Mouse (Mus musculus): ENCODE data around the gene Qpctl. TPM values are rescaled to one million over a fixed set of nuclear protein-coding genes. Genes with fewer than 3 reads are reported as not detected.
A peak's percentile ranks its signal among the peaks of the same experiment; 100 is the strongest.
"Not testable (repeated sequence)": the region's sequence is repeated elsewhere in the genome, so short reads cannot be mapped to it uniquely, and the experiment has no call there.

Gene Qpctl
- polyA plus RNA-seq, 1 experiment from 2014 or later: 19.4 TPM

GRCm38 (mm10) chr7:19162928-19163327 is 13.8 kb upstream of the Qpctl start:
- peaks cover 11% of the 10 kb centered on the region; the same call in 1 of the 2 replicates for H3K27me3 ChIP-seq

GRCm38 (mm10) chr7:19160115-19160514 is 11.0 kb upstream of the Qpctl start:
- Histone ChIP-seq H3K4me1 (peaks cover 48% of the 10 kb centered on the region), H3K9me3 (no peaks in the 10 kb centered on the region), H3K9ac (replicated peaks) (0 out of 2 replicates have a peak overlapping the region, but pooled peaks have one; percentile 16), H3K4me3 (peak overlapping the region; percentile 36), H3K27ac (replicated peaks) (no peak overlapping the region), H3K4me2 (replicated peaks) (peak overlapping the region; percentile 58), H3K36me3 (no peaks in the 10 kb centered on the region), H3K27me3 (peaks cover 9% of the 10 kb centered on the region; the same call in 1 of the 2 replicates)
- no peak for ATAC-seq (replicated peaks)
- WGBS: 2% methylated on average over 20 of the region's 20 CpGs

More at GRCm38 (mm10) chr7:19162928-19163327, 13.8 kb upstream of the Qpctl start:
- H3K9ac ChIP-seq (replicated peaks): no peak overlapping the region
- H3K27ac ChIP-seq (replicated peaks): no peak overlapping the region
- no peak overlapping the region for H3K4me2 ChIP-seq (replicated peaks)
- peaks cover 51% of the 10 kb centered on the region for H3K4me1 ChIP-seq
- no peak for ATAC-seq (replicated peaks)
- WGBS: 92% methylated on average over 7 of the region's 7 CpGs
- no peaks in the 10 kb centered on the region for H3K36me3 ChIP-seq
- H3K4me3 ChIP-seq: no peak overlapping the region
- H3K9me3 ChIP-seq: no peaks in the 10 kb centered on the region

DNA sequence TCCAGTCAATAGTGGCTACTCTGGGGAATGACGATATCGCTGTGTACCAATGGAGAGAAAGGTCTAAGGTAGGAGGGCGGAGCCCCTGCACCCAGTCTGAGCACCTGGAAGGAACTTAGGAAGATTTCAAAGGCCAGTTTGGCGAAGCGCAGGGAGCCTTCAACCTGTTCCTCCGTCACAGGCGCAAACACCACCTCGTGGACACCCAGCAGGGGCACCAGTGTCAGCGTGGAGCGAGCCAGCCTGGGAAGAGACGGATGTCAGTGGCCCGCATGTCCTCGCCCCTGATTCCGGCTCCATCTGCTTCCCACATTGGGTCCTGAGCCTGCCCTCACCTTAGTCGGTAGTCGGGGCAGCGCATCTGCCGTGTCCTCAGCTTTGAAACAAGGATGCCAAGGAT is 10.3 kb upstream of the Qpctl start:
- H3K4me3 ChIP-seq: peak overlapping the region; percentile 36; the same call in 1 of the 2 replicates
- H3K27ac ChIP-seq (replicated peaks): 0 out of 2 replicates have a peak overlapping the region, but pooled peaks have one; percentile 90
- ATAC-seq (replicated peaks): no peak
- peak overlapping the region; percentile 58 for H3K4me2 ChIP-seq (replicated peaks)
- peak overlapping the region; percentile 27; the same call in 1 of the 2 replicates for H3K9ac ChIP-seq (replicated peaks)
- H3K36me3 ChIP-seq: no peaks in the 10 kb centered on the region
- no peaks in the 10 kb centered on the region for H3K9me3 ChIP-seq
- peaks cover 41% of the 10 kb centered on the region for H3K4me1 ChIP-seq
- WGBS: 14% methylated on average over 18 of the region's 18 CpGs
- H3K27me3 ChIP-seq: peaks cover 5% of the 10 kb centered on the region; the same call in 1 of the 2 replicates

GRCm38 (mm10) chr7:19158601-19159000 is 9.5 kb upstream of the Qpctl start:
- H3K36me3 ChIP-seq: peaks cover 6% of the 10 kb centered on the region
- peak overlapping the region; percentile 90 for H3K27ac ChIP-seq (replicated peaks)
- peaks cover 5% of the 10 kb centered on the region; the same call in 1 of the 2 replicates for H3K27me3 ChIP-seq
- WGBS: 58% methylated on average over 11 of the region's 11 CpGs
- ATAC-seq (replicated peaks): 0 out of 2 replicates have a peak, but pooled peaks have one; percentile 17
- H3K9me3 ChIP-seq: no peaks in the 10 kb centered on the region
- no peak overlapping the region for H3K4me3 ChIP-seq
- no peak overlapping the region for H3K9ac ChIP-seq (replicated peaks)
- no peak overlapping the region for H3K4me2 ChIP-seq (replicated peaks)
- H3K4me1 ChIP-seq: peaks cover 33% of the 10 kb centered on the region

- Histone ChIP-seq H3K4me2 (replicated peaks) (peak overlapping the region; percentile 44), H3K4me3 (peak overlapping the region; percentile 24), H3K36me3 (peaks cover 16% of the 10 kb centered on the region), H3K9me3 (no peaks in the 10 kb centered on the region), H3K27ac (replicated peaks) (peak overlapping the region; percentile 90), H3K9ac (replicated peaks) (peak overlapping the region; percentile 46), H3K27me3 (peaks cover 5% of the 10 kb centered on the region; the same call in 1 of the 2 replicates), H3K4me1 (peaks cover 33% of the 10 kb centered on the region)
- 3% methylated on average over 30 of the region's 30 CpGs for whole genome bisulfite sequencing
- ATAC-seq (replicated peaks): peak; percentile 80
These were observed 8.2 kb upstream of the Qpctl start for GRCm38 (mm10) chr7:19157160-19157800.

GRCm38 (mm10) chr7:19155825-19156475 is 6.9 kb upstream of the Qpctl start:
- Histone ChIP-seq H3K9ac (replicated peaks) (no peak overlapping the region), H3K27ac (replicated peaks) (no peak overlapping the region), H3K36me3 (peaks cover 22% of the 10 kb centered on the region), H3K4me1 (peaks cover 36% of the 10 kb centered on the region), H3K4me2 (replicated peaks) (no peak overlapping the region), H3K9me3 (no peaks in the 10 kb centered on the region), H3K27me3 (peaks cover 5% of the 10 kb centered on the region; the same call in 1 of the 2 replicates), H3K4me3 (no peak overlapping the region)
- 50% methylated on average over 13 of the region's 13 CpGs for WGBS
- no peak for ATAC-seq (replicated peaks)

GRCm38 (mm10) chr7:19154796-19155195 is 5.7 kb upstream of the Qpctl start:
- Histone ChIP-seq H3K27ac (replicated peaks) (no peak overlapping the region), H3K4me1 (peaks cover 38% of the 10 kb centered on the region), H3K9ac (replicated peaks) (no peak overlapping the region), H3K36me3 (peaks cover 22% of the 10 kb centered on the region), H3K4me3 (no peak overlapping the region), H3K4me2 (replicated peaks) (no peak overlapping the region), H3K27me3 (peaks cover 5% of the 10 kb centered on the region; the same call in 1 of the 2 replicates), H3K9me3 (no peaks in the 10 kb centered on the region)
- WGBS: 65% methylated on average over 8 of the region's 8 CpGs
- no peak for ATAC-seq (replicated peaks)

DNA sequence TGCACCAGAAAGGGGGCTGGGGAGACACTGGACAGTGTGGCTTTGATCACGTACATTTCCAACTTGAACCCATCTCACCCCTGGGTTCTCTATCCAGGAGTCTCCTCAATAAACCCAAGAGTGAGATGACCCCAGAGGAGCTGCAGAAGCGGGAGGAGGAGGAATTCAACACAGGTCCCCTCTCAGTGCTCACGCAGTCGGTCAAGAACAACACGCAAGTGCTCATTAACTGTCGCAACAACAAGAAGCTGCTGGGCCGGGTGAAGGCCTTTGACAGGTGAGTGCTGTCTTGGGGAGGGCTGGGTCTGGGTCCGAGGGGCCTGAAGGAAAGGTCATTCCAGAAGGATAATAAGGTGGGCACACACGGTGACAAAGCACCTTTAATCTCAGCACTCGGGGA is 2.0 kb upstream of the Qpctl start:
- 90% methylated on average over 10 of the region's 10 CpGs for WGBS
- Histone ChIP-seq H3K4me2 (replicated peaks) (0 out of 2 replicates have a peak overlapping the region, but pooled peaks have one; percentile 88), H3K36me3 (peaks cover 22% of the 10 kb centered on the region), H3K4me1 (peaks cover 22% of the 10 kb centered on the region), H3K4me3 (0 out of 2 replicates have a peak overlapping the region, but pooled peaks have one; percentile 64)
- not testable (repeated sequence) for H3K9me3 ChIP-seq; H3K9ac ChIP-seq (replicated peaks); H3K27me3 ChIP-seq; ATAC-seq (replicated peaks); H3K27ac ChIP-seq (replicated peaks)

DNA sequence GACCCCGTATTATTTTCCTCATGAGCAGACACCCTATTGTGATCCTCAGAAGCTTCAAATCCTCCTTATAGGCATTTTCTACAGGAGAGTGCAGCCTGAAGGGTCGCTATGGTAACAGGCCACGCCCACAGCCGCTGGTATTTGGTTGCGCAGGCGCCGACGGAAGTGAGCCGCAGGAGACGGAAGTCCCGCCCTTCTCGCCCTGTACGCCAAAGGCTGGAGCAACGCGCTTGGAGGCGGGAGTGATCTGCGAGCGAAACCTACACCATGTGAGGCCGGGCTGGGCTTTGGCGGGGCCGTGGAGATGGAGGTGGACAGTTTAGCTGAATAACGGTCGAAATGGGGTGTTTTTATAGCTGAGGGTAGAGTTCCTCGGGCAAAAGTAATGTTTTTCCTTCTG is 535 bp upstream of the Qpctl start, which contains the start of gene Snrpd2:
Gene Snrpd2, plus strand, starts transcription at position 97 of the 400 bp plus-strand sequence.
- Histone ChIP-seq H3K36me3 (peaks cover 22% of the 10 kb centered on the region), H3K4me3 (peak within 1 kb of the TSS; percentile 64), H3K4me2 (replicated peaks) (peak within 1 kb of the TSS; percentile 88), H3K9me3 (no peaks in the 10 kb centered on the region), H3K4me1 (peaks cover 22% of the 10 kb centered on the region), H3K9ac (replicated peaks) (peak within 1 kb of the TSS; percentile 71), H3K27me3 (no peaks in the 10 kb centered on the region), H3K27ac (replicated peaks) (peak within 1 kb of the TSS; percentile 88)
- WGBS: under 1% methylated on average over 24 of the region's 24 CpGs
- peak; percentile 91 for ATAC-seq (replicated peaks)

- H3K4me2 ChIP-seq (replicated peaks): peak overlapping the region; percentile 88
- WGBS: 15% methylated on average over 20 of the region's 20 CpGs
- H3K9me3 ChIP-seq: no peaks in the 10 kb centered on the region
- peak overlapping the region; percentile 88 for H3K27ac ChIP-seq (replicated peaks)
- peak overlapping the region; percentile 64 for H3K4me3 ChIP-seq
- H3K36me3 ChIP-seq: peaks cover 12% of the 10 kb centered on the region
- no peaks in the 10 kb centered on the region for H3K27me3 ChIP-seq
- H3K4me1 ChIP-seq: peaks cover 22% of the 10 kb centered on the region
- ATAC-seq (replicated peaks): peak; percentile 1; the same call in 1 of the 2 replicates
- peak overlapping the region; percentile 62 for H3K9ac ChIP-seq (replicated peaks)
These were observed 764 bp downstream of the Qpctl start for GRCm38 (mm10) chr7:19148180-19148874.

DNA sequence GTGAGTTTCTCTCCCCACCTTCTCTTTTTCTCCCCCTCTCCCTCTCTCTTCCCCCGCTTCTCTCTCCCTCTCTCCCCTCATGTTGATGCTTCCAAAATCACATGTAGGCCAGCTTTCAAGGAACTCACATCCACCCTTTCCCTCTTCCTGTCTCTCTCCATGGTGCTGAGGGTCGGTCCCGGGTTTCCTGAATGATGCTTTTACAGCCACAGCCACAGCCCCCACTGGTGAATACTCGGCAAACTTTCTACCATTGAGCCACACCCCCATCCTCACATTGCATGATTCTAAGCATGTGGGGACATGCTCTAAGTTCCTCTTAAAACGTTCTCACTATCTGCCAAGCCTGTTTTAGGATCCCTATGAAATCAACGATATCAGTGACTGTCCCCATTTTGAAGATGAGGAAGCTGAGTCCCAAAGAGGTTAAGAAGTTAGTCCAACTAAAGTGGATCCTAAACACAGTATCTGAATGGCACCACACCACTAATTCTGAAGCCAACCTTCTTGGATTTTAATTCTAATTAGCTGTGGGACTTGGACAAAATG is 1.5 kb downstream of the Qpctl start:
- H3K4me1 ChIP-seq: peaks cover 22% of the 10 kb centered on the region
- H3K4me2 ChIP-seq (replicated peaks): peak overlapping the region; percentile 88
- no peak overlapping the region for H3K9ac ChIP-seq (replicated peaks)
- H3K27me3 ChIP-seq: no peaks in the 10 kb centered on the region
- H3K36me3 ChIP-seq: peaks cover 6% of the 10 kb centered on the region
- peak overlapping the region; percentile 64 for H3K4me3 ChIP-seq
- no peak overlapping the region for H3K27ac ChIP-seq (replicated peaks)
- ATAC-seq (replicated peaks): no peak
- H3K9me3 ChIP-seq: no peaks in the 10 kb centered on the region
- 64% methylated on average over 6 of the region's 6 CpGs for WGBS

All from forebrain, embryonic 15.5 days (tissue).